Mouse (Mus musculus) ovary, adult 18-20 months (tissue): Measurements from ENCODE around the gene Acsm5.
"Not testable (repeated sequence)": the region's sequence is repeated elsewhere in the genome, so short reads cannot be mapped to it uniquely, and the experiment has no call there.

Experiments used
- DNase-seq: peaks from one replicate; pipeline ENCODE4 v3.0.0; 2022; ENCODE audit warnings: low spot score, mixed read lengths

The Acsm5 gene

DNA sequence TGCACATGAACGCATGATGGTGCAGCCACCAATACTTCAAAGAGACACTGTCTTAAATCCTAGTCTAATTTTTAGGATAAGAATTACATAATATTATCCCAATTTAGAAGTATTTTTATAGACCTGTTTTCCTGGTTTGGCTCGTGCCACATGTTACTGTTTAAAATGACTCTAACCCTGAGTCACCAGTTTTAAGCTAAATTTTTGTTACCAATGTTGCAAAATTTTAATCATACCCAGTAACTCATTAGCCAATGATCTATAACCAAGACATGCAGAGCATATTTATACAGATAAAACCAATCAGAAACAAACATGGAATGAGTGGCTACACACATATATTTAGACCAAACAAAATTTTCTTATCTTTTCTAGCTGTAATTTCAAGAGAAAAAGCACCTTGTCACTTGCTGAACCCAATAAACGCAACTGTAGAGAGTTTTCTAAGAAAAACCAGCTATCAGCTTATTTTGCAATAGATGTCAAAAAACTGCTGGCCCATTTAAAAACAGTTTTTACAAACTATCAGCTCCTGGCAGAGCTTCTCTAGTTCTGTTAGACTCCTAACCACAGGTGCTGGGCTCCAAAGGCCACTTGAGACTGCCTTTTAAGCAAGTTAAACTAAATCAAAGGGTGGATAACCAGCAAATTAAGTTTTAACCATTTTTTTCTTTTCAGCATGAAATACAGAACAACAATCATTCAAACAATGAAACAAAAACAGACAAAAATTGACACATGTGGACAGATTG is 31.4 kb downstream of the Acsm5 start:
- no peak for DNase-seq

GRCm38 (mm10) chr7:119554040-119554439 is 34.8 kb downstream of the Acsm5 start, which contains the start of gene Acsm2:
Acsm2 (plus strand) TSS chr7:119554340.
- no peak for DNase-seq

DNA sequence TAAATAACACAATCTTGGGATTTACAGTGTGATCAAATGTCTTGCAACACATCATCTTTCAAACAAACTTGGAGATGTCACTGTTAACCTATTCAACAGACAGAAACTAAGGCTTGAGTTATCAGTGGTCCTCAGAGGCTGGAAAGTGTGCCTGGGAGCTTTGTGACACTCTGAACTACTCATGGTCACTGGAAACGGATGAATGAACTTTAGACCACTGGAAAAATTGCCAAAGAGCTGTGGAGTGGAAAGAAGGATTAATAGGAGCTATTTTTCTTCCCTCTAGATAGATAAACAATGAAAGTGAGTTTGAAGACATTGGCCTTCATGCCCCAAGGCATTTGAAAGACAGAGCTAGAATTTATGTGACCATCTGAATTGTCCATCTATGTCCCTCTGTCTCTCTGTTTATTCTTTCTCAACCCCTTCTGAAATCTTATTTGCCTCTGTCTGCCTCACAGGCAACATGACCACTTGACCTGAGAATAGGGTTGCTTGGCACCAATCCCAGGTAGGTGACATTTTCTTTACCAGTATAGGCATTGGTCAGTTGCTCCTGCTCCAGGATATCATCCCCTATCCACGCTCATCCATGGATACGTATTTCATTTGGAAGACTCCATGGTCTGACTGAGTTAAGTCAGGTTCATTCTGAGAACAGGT is 40.7 kb downstream of the Acsm5 start:
- DNase-seq: no peak

DNA sequence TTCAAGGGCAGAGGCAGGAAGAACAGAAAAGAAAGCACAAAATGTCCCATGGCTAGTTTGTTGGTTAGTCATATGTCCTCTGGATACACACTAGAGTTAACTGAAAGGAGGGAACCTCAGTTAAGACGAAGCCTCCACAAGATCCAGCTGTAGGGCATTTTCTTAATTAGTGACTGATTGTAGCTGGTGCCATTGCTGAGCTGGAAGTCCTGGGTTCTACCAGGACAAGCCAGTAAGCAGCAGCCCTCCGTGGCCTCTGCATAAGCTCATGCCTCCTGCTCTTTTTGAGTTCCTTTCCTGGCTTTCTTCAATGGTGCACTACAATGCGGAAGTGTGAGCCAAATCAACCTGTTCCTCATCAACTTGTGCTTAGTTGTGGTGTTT is 41.2 kb downstream of the Acsm5 start:
- DNase-seq: no peak

GRCm38 (mm10) chr7:119561441-119561840 is 42.2 kb downstream of the Acsm5 start:
- no peak for DNase-seq

DNA sequence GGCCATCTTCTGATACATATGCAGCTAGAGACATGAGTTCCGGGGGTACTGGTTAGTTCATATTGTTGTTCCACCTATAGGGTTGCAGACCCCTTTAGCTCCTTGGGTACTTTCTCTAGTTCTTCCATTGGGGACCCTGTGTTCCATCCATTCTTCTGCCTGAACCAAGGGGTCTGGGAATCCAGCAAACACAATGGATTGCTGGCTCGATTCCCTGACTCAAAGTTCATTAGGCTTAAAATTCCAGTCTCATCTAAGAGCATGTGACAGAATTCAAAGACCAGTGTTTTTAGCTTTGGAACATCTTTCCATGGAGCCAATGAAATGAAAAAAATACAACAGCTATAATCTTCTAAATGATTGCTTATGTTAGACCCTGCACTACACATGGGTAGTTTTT is 43.2 kb downstream of the Acsm5 start:
- DNase-seq: not testable (repeated sequence)

DNA sequence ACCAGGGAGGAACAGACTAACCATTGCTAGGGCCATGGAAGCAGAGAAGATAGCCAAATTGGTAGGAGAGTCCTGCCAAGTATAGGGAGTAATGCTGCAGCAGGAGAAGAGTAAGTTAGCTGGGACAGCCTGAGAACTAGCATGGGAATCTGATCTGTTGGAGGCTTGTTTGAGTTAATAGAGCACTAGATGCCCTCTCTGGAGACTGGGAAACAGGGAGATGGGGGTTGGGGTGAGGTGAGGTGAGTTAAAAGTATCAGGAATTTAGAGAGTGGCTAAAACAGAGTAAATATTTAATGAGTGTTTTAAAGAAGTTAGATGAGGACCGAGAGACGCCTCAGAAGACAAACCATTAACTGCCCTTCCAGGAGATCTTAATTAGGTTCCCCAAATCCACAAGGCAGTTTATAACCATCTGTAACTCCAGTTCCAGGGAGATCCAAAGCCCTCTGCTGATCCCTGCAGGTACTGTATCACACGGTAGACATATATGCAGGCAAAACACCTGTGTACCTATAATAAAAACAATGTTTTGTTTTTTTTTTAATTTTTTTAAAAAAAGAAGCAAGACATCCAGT is 75.4 kb downstream of the Acsm5 start:
- DNase-seq: no peak
